Mouse (Mus musculus) gastrocnemius, postnatal 14 days (tissue): ENCODE results near the gene Ehd4. TPM values are rescaled to one million over a fixed set of nuclear protein-coding genes. Genes with fewer than 3 reads are reported as not detected.

ENCODE experiments used
- DNase-seq: peaks from one replicate; pipeline ENCODE4 v3.0.0; 2021; ENCODE audit warnings: mixed read lengths
- intact Hi-C: fragments of 180-260 bp; cut with DNase I; formaldehyde crosslinking; loops from one replicate; pipeline ENCODE4 v1.15.1; 2025; ENCODE audit warnings: low total_unique reads
- total RNA-seq, 2 experiments: library from RNA; stranded (reverse); gene quantifications; 2 replicates each; pipeline ENCODE4 v1.2.3; 2021

The Ehd4 gene
- total RNA-seq, 2 experiments from 2014 or later, result 72.8 to 89.4 TPM

GRCm38 (mm10) chr2:120147999-120148398 is 6.4 kb downstream of the Ehd4 start:
- no peak for DNase-seq
- intact Hi-C loops, result no loop called here

- intact Hi-C loops, result no loop called here
- no peak for DNase-seq
Observed at GRCm38 (mm10) chr2:120147364-120147763, 7.0 kb downstream of the Ehd4 start.

GRCm38 (mm10) chr2:120146543-120146942 is 7.9 kb downstream of the Ehd4 start:
- intact Hi-C loops, result no loop called here
- DNase-seq, result no peak

GRCm38 (mm10) chr2:120144390-120144789 is 10.0 kb downstream of the Ehd4 start:
- intact Hi-C loops, result no loop called here
- DNase-seq, result no peak

GRCm38 (mm10) chr2:120142336-120142735 is 12.1 kb downstream of the Ehd4 start:
- intact Hi-C loops, result no loop called here

GRCm38 (mm10) chr2:120141671-120142070 is 12.7 kb downstream of the Ehd4 start:
- DNase-seq, result no peak
- intact Hi-C loops, result no loop called here

More at GRCm38 (mm10) chr2:120142336-120142735, 12.1 kb downstream of the Ehd4 start:
- DNase-seq, result no peak

- intact Hi-C loops, result no loop called here
- no peak for DNase-seq
Observed at GRCm38 (mm10) chr2:120140326-120140725, 14.1 kb downstream of the Ehd4 start.

- DNase-seq, result no peak
- intact Hi-C loops, result no loop called here
Observed at GRCm38 (mm10) chr2:120139091-120139490, 15.3 kb downstream of the Ehd4 start.

- intact Hi-C loops, result no loop called here
- DNase-seq, result no peak
Observed at GRCm38 (mm10) chr2:120137281-120137680, 17.1 kb downstream of the Ehd4 start.

GRCm38 (mm10) chr2:120134453-120135075 is 19.8 kb downstream of the Ehd4 start:
- intact Hi-C loops, result no loop called here
- DNase-seq, result peak; percentile 32

- DNase-seq, result no peak
- intact Hi-C loops, result no loop called here
Observed at GRCm38 (mm10) chr2:120131881-120132280, 22.5 kb downstream of the Ehd4 start.

GRCm38 (mm10) chr2:120129252-120129908 is 25.0 kb downstream of the Ehd4 start:
- intact Hi-C loops, result no loop called here
- no peak for DNase-seq

GRCm38 (mm10) chr2:120128611-120129051 is 25.8 kb downstream of the Ehd4 start:
- no peak for DNase-seq
- intact Hi-C loops, result no loop called here

- DNase-seq, result no peak
- intact Hi-C loops, result no loop called here
Observed at GRCm38 (mm10) chr2:120128011-120128410, 26.4 kb downstream of the Ehd4 start.

- DNase-seq, result no peak
- intact Hi-C loops, result no loop called here
Observed at GRCm38 (mm10) chr2:120126901-120127300, 27.5 kb downstream of the Ehd4 start.

GRCm38 (mm10) chr2:120126408-120126807 is 28.0 kb downstream of the Ehd4 start:
- no peak for DNase-seq

GRCm38 (mm10) chr2:120125461-120125860 is 28.9 kb downstream of the Ehd4 start:
- intact Hi-C loops, result no loop called here

More at GRCm38 (mm10) chr2:120126408-120126807, 28.0 kb downstream of the Ehd4 start:
- intact Hi-C loops, result no loop called here

GRCm38 (mm10) chr2:120124946-120125345 is 29.5 kb downstream of the Ehd4 start:
- intact Hi-C loops, result no loop called here
- DNase-seq, result no peak

More at GRCm38 (mm10) chr2:120125461-120125860, 28.9 kb downstream of the Ehd4 start:
- no peak for DNase-seq

GRCm38 (mm10) chr2:120124096-120124495 is 30.3 kb downstream of the Ehd4 start:
- intact Hi-C loops, result no loop called here
- no peak for DNase-seq

- DNase-seq, result no peak
- intact Hi-C loops, result no loop called here
Observed at GRCm38 (mm10) chr2:120122983-120123382, 31.4 kb downstream of the Ehd4 start.

GRCm38 (mm10) chr2:120117346-120117745 is 37.1 kb downstream of the Ehd4 start:
- no peak for DNase-seq
- intact Hi-C loops, result no loop called here
